Mouse (Mus musculus): ENCODE data around the gene Dbh.

Gene Dbh

GRCm38 (mm10) chr2:27164796-27165590 lies at the start of gene Dbh:
Gene Dbh, plus strand, starts transcription at chr2:27165233.
- DNase-seq (ENCODE audit: low spot score), result no peak

GRCm38 (mm10) chr2:27118452-27118851 lies 46.6 kb upstream of the Dbh start:
- no peak for DNase-seq (ENCODE audit: low spot score)

GRCm38 (mm10) chr2:27119766-27120165 lies 45.3 kb upstream of the Dbh start:
- DNase-seq (ENCODE audit: low spot score), result no peak

GRCm38 (mm10) chr2:27120241-27120641 lies 44.8 kb upstream of the Dbh start:
- DNase-seq (ENCODE audit: low spot score), result no peak

GRCm38 (mm10) chr2:27121626-27122355 lies 43.2 kb upstream of the Dbh start:
- no peak for DNase-seq (ENCODE audit: low spot score)

- DNase-seq (ENCODE audit: low spot score), result no peak
Measured at GRCm38 (mm10) chr2:27122578-27122977, 42.5 kb upstream of the Dbh start.

GRCm38 (mm10) chr2:27123121-27123520 lies 41.9 kb upstream of the Dbh start:
- no peak for DNase-seq (ENCODE audit: low spot score)

- DNase-seq (ENCODE audit: low spot score), result peak; percentile 12
Measured at GRCm38 (mm10) chr2:27125979-27126378, 39.1 kb upstream of the Dbh start.

- DNase-seq (ENCODE audit: low spot score), result no peak
Measured at GRCm38 (mm10) chr2:27126496-27126895, 38.5 kb upstream of the Dbh start.

GRCm38 (mm10) chr2:27128990-27129389 lies 36.0 kb upstream of the Dbh start:
- DNase-seq (ENCODE audit: low spot score), result no peak

GRCm38 (mm10) chr2:27135935-27136334 lies 29.1 kb upstream of the Dbh start:
- no peak for DNase-seq (ENCODE audit: low spot score)

GRCm38 (mm10) chr2:27136336-27136735 lies 28.7 kb upstream of the Dbh start:
- DNase-seq (ENCODE audit: low spot score), result no peak

GRCm38 (mm10) chr2:27136789-27137188 lies 28.2 kb upstream of the Dbh start:
- DNase-seq (ENCODE audit: low spot score), result no peak

- DNase-seq (ENCODE audit: low spot score), result no peak
Measured at GRCm38 (mm10) chr2:27138356-27138755, 26.7 kb upstream of the Dbh start.

GRCm38 (mm10) chr2:27141950-27142693 lies 22.9 kb upstream of the Dbh start, which contains the start of gene Fam163b:
Gene Fam163b, minus strand, starts transcription at chr2:27142491.
- no peak for DNase-seq (ENCODE audit: low spot score)

GRCm38 (mm10) chr2:27144957-27145356 lies 20.1 kb upstream of the Dbh start:
- DNase-seq (ENCODE audit: low spot score), result no peak

GRCm38 (mm10) chr2:27146840-27147239 lies 18.2 kb upstream of the Dbh start:
- DNase-seq (ENCODE audit: low spot score), result no peak

- DNase-seq (ENCODE audit: low spot score), result no peak
Measured at GRCm38 (mm10) chr2:27149457-27149856, 15.6 kb upstream of the Dbh start.

- DNase-seq (ENCODE audit: low spot score), result no peak
Measured at GRCm38 (mm10) chr2:27154466-27155185, 10.4 kb upstream of the Dbh start.

GRCm38 (mm10) chr2:27156596-27156995 lies 8.4 kb upstream of the Dbh start:
- no peak for DNase-seq (ENCODE audit: low spot score)

GRCm38 (mm10) chr2:27161526-27161925 lies 3.5 kb upstream of the Dbh start:
- no peak for DNase-seq (ENCODE audit: low spot score)

- no peak for DNase-seq (ENCODE audit: low spot score)
Measured at GRCm38 (mm10) chr2:27162656-27163055, 2.4 kb upstream of the Dbh start.

All from ovary, postnatal 10 days (tissue).